Mouse (Mus musculus): ENCODE results near the gene Lipa.

Lipa gene

DNA sequence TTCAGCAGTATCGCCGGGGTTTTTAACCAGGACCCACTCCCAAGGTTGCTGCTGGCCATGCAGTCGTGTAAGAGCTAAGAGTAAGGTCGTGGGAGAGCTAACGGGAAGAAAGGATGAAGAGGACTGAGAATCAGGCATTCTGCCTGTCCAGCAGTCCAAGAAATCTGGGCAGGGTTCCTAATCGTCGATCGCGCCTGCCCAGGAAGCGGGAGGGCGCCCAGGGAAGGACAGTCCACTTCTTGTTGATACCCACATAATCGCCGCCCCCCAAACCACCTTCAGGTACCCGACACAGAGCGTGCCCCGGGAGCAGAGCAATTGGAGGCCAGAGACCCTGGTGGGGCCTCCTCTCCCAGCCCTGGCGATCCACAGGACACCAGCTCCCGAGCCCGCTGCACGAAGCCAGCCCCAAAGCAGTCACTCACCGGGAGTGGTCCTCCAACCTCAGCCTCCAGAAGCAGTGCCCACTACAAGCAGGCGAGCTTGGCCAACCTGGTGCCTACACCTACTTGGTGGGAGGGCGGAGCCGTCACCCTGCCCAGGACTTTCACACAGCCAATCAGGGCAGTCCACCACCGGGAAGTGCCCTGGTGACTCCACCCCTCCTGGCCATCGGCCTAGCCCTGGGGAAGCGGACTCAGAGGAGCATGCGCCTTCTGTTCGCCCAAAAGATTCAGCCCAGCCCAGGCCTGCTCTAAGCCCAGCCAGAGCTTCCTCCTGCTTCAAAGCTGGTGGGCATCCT is at the start of gene Lipa:
Gene Lipa (minus strand): TSS at position 534 of the 742 bp plus-strand sequence.
- DNase-seq (ENCODE audit: low spot score) = peak; percentile 85

DNA sequence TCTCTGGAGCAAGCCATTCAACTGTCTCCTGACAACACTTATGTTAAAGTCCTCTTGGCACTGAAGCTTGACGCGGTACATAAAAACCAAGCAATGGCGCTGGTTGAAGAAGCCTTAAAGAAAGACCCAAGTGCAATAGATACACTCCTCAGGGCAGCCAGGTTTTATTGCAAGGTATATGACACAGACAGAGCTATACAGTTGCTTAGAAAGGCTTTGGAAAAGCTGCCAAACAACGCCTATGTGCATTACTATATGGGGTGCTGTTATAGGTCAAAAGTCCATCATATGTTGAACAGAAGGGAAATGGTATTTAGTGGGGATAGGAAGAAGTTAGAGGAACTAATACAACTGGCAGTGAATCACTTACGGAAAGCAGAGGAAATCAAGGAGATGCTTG is 46.4 kb upstream of the Lipa start:
- DNase-seq (ENCODE audit: low spot score) = no peak

- no peak for DNase-seq (ENCODE audit: low spot score)
Observed at GRCm38 (mm10) chr19:34571080-34571479, 43.8 kb upstream of the Lipa start.

DNA sequence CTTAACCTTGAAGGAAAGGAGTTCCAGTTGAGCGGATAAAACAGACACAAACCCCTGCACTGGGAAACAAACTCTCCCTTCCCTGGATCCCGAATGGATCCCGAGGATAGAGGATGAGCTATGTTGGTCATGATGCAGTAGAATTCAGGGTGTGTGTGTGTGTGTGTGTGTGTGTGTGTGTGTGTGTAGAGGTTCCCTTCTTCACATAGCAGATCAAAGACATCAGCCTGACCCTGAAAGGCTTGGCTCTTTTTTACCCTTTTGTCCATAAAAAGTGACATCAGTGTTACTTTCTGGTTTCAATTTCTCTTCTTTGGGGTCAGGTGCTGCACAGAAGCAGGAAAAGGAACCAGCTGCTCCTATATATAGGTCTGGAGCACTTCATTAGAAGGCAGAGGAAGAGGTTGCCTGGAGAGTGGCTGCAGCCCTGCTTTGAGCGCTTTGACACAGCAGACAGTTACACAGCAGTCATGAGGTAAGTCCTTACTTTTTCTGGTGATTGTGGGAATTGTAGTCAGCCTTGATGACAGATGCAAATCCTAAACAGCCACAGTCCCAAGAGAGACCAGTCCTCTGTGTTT is 42.7 kb upstream of the Lipa start:
- DNase-seq (ENCODE audit: low spot score) = no peak

GRCm38 (mm10) chr19:34568988-34569895 is 42.0 kb upstream of the Lipa start:
- no peak for DNase-seq (ENCODE audit: low spot score)

- DNase-seq (ENCODE audit: low spot score) = no peak
Observed at GRCm38 (mm10) chr19:34566178-34566784, 39.0 kb upstream of the Lipa start.

DNA sequence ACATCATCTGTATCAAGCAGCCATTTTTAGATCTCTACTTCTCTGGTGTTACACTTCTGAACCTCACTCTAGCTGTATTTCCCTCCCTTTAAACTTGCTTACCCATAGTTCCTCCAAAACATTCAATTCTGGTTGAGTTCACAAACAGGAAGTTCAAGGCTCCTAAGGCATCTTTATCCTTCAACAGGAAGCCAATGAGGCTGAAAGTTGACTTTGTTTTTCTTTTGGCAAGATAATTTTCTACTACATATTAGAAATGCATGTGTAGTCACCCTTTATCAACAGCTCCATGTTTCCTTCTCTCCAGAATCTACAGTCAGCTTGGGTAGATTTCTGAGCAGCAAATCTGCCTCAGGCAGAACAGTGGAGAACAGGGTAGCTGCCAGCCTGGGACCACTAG is 35.3 kb upstream of the Lipa start:
- no peak for DNase-seq (ENCODE audit: low spot score)

- DNase-seq (ENCODE audit: low spot score) = no peak
Observed at GRCm38 (mm10) chr19:34556621-34557020, 29.3 kb upstream of the Lipa start.

- DNase-seq (ENCODE audit: low spot score) = no peak
Observed at GRCm38 (mm10) chr19:34554061-34554460, 26.8 kb upstream of the Lipa start.

- no peak for DNase-seq (ENCODE audit: low spot score)
Observed at GRCm38 (mm10) chr19:34553522-34553921, 26.2 kb upstream of the Lipa start.

- DNase-seq (ENCODE audit: low spot score) = no peak
Observed at GRCm38 (mm10) chr19:34553021-34553420, 25.7 kb upstream of the Lipa start.

GRCm38 (mm10) chr19:34551981-34552380 is 24.7 kb upstream of the Lipa start:
- DNase-seq (ENCODE audit: low spot score) = no peak

GRCm38 (mm10) chr19:34550534-34551223 is 23.4 kb upstream of the Lipa start, which contains the start of gene Ifit2:
Gene Ifit2, plus strand, starts transcription at chr19:34550694.
- peak; percentile 62 for DNase-seq (ENCODE audit: low spot score)

GRCm38 (mm10) chr19:34550205-34550533 is 22.9 kb upstream of the Lipa start:
- no peak for DNase-seq (ENCODE audit: low spot score)

DNA sequence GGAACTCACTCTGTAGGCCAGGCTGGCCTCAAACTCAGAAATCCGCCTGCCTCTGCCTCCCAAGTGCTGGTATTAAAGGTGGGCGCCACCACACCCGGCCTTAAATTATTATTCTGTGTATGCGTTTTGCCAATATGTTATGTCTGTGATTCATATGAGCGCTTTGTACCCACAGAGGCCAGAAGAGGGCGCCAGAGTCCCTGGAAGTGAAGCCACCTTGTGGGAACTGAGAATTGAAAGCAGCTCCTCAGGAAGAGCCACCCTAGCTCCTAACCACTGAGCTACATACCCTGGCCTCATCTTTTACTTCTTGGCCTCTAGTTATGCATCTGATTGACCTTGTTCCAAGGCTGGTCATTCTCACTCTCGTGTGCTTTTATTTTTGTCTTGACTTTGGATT is 20.7 kb upstream of the Lipa start:
- peak; percentile 76 for DNase-seq (ENCODE audit: low spot score)

DNA sequence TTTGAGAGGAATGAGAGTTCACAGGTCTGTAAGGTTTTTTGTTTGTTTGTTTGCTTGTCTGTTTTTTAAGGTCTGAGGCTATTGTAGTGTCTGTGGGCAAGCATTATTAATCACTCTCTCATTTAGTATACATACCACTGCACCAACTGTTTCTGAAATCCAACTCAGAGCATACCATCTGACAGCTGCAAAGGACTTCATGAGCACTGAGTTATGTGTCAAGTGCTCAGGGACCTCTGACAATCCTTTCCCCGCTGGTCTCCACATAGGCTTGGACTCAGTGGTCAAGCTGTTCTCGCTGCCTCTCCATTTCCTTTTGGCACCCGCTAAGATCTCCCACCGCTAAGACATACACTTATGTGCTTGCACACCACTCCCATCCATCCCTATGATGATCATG is 18.9 kb upstream of the Lipa start:
- no peak for DNase-seq (ENCODE audit: low spot score)

DNA sequence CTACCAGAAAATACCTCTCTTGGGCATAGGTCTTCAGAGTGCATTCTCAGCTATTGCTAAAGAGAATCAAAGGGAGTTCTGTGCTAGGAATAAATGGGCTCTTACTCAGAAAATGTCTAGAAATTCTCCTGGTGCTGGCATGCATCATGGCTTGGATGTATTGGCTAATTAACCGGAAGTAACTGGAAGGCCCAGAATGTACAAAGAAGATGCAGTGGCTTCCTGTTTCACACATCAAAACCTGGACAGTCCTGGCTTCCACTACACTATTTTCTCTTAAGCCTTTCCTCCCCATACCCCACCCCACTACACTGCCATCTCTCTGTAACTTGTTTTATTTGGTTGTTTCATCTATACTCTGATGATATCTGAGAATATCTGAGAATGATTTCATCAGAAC is 12.1 kb upstream of the Lipa start:
- DNase-seq (ENCODE audit: low spot score) = no peak

GRCm38 (mm10) chr19:34532061-34532751 is 4.9 kb upstream of the Lipa start:
- DNase-seq (ENCODE audit: low spot score) = no peak

DNA sequence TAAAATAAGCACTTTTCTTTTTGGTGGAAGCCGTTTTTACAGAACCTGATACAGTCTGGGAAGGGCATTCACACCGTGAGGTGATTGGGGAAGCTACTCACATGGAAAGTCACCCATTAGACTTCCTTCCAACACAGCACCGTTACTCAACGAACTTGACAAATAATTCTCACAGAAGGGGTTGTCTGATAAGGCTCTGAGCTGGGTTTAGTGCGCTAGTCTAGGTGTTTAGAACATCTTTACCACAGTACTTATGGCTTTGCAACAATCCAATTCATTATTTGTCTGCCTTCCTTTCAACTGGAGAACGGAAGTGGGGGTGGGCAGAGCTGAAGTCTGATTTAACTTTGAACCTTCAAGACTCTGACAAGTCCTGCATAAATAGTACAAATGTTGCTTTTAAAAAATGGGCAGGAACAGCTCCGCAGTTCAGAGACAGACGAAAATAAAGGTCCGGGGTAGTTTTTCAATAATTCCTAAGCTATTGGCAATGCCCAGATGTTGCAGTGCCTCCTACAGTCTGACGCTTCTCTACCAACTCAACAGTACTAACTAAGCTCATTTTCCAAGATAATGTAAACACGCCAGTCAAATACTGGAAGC is 852 bp downstream of the Lipa start:
- peak; percentile 7 for DNase-seq (ENCODE audit: low spot score)

- DNase-seq (ENCODE audit: low spot score) = no peak
Observed at GRCm38 (mm10) chr19:34524646-34525045, 2.6 kb downstream of the Lipa start.
